Mouse (Mus musculus) cerebellum, adult 9-11 months (tissue): ENCODE data around the gene Add3.

ENCODE experiments used
- DNase-seq: peaks from one replicate; pipeline ENCODE4 v3.0.0; 2022

Add3 gene

GRCm38 (mm10) chr19:53247558-53247957 is 107.3 kb downstream of the Add3 start:
- no peak for DNase-seq

- DNase-seq: peak; percentile 58
These were observed 107.8 kb downstream of the Add3 start for GRCm38 (mm10) chr19:53248023-53248494.

GRCm38 (mm10) chr19:53251015-53251414 is 110.8 kb downstream of the Add3 start:
- DNase-seq: no peak

GRCm38 (mm10) chr19:53251656-53252055 is 111.4 kb downstream of the Add3 start:
- no peak for DNase-seq

- DNase-seq: no peak
These were observed 112.1 kb downstream of the Add3 start for GRCm38 (mm10) chr19:53252111-53253028.

GRCm38 (mm10) chr19:53256361-53256760 is 116.1 kb downstream of the Add3 start:
- no peak for DNase-seq

- DNase-seq: no peak
These were observed 116.8 kb downstream of the Add3 start for GRCm38 (mm10) chr19:53256991-53257594.

GRCm38 (mm10) chr19:53257631-53258560 is 117.7 kb downstream of the Add3 start:
- peak; percentile 45 for DNase-seq

GRCm38 (mm10) chr19:53258740-53259506 is 118.7 kb downstream of the Add3 start:
- DNase-seq: peak; percentile 26

- peak; percentile 86 for DNase-seq
These were observed 119.3 kb downstream of the Add3 start for GRCm38 (mm10) chr19:53259541-53259940.

GRCm38 (mm10) chr19:53260261-53260660 is 120.0 kb downstream of the Add3 start:
- DNase-seq: peak; percentile 48

GRCm38 (mm10) chr19:53260828-53261227 is 120.6 kb downstream of the Add3 start:
- peak; percentile 37 for DNase-seq

- no peak for DNase-seq
These were observed 121.8 kb downstream of the Add3 start for GRCm38 (mm10) chr19:53262061-53262460.

- DNase-seq: no peak
These were observed 123.9 kb downstream of the Add3 start for GRCm38 (mm10) chr19:53263859-53264733.

GRCm38 (mm10) chr19:53264821-53265727 is 124.8 kb downstream of the Add3 start:
- no peak for DNase-seq

- DNase-seq: no peak
These were observed 127.1 kb downstream of the Add3 start for GRCm38 (mm10) chr19:53267305-53267704.

- no peak for DNase-seq
These were observed 132.9 kb downstream of the Add3 start for GRCm38 (mm10) chr19:53273055-53273722.

- DNase-seq: no peak
These were observed 133.7 kb downstream of the Add3 start for GRCm38 (mm10) chr19:53273781-53274428.

- no peak for DNase-seq
These were observed 135.0 kb downstream of the Add3 start for GRCm38 (mm10) chr19:53275204-53275603.
